Mouse (Mus musculus) heart, embryonic 15.5 days (tissue): Measurements from ENCODE around the gene Prim1. TPM values are rescaled to one million over a fixed set of nuclear protein-coding genes. Genes with fewer than 3 reads are reported as not detected.
A peak's percentile ranks its signal among the peaks of the same experiment; 100 is the strongest.

Experiments
- ATAC-seq: fragments of 200-750 bp; cut with Nextera tagmentation; replicated peaks from 2 replicates; pipeline ENCODE4 v1.8.0; 2017; ENCODE audit warnings: low read depth, moderate TSS enrichment; ENCODE audit not compliant: insufficient number of reproducible peaks, insufficient read depth, low FRiP score
- H3K27ac ChIP-seq: fragments of 300-500 bp; sonication (generic); 2 replicates; pipeline ENCODE4 v1.5.1; 2015; ENCODE audit warnings: mild to moderate bottlenecking, inconsistent platforms
- H3K27me3 ChIP-seq: fragments of 300-500 bp; sonication (generic); 2 replicates; pipeline ENCODE4 v1.6.1; 2015; ENCODE audit warnings: inconsistent platforms
- H3K36me3 ChIP-seq: fragments of 300-500 bp; sonication (generic); 2 replicates; pipeline ENCODE4 v1.6.1; 2015; ENCODE audit warnings: mild to moderate bottlenecking, inconsistent platforms
- H3K4me1 ChIP-seq: fragments of 300-500 bp; sonication (generic); replicated peaks from 2 replicates; pipeline ENCODE4 v1.6.1; 2015; ENCODE audit warnings: inconsistent platforms
- H3K4me2 ChIP-seq: fragments of 300-500 bp; sonication (generic); 2 replicates; pipeline ENCODE4 v1.6.1; 2015; ENCODE audit warnings: inconsistent platforms, mild to moderate bottlenecking, moderate library complexity
- H3K4me3 ChIP-seq: fragments of 300-500 bp; sonication (generic); 2 replicates; pipeline ENCODE4 v1.5.1; 2015; ENCODE audit warnings: mild to moderate bottlenecking, inconsistent platforms
- H3K9ac ChIP-seq: fragments of 300-500 bp; sonication (generic); 2 replicates; pipeline ENCODE4 v1.6.1; 2015; ENCODE audit warnings: mild to moderate bottlenecking, inconsistent platforms
- H3K9me3 ChIP-seq: fragments of 300-500 bp; sonication (generic); replicated peaks from 2 replicates; pipeline ENCODE4 v1.6.1; 2016; ENCODE audit warnings: inconsistent platforms
- WGBS: fragments of 180-500 bp; shearing (Covaris S2); methylation state at CpG from one replicate; pipeline ENCODE4 v1.1.7; 2015; ENCODE audit warnings: mixed read lengths; 5-methylcytosine and 5-hydroxymethylcytosine counted together
- polyA plus RNA-seq: library from polyadenylated mRNA; unstranded; fragments of >200 nt; fragmentation: Nextera tagmentation; extraction: Ambion mirVana; gene quantifications from 2 replicates; pipeline ENCODE4 v1.2.1, GENCODE M21; 2015

Gene Prim1
- polyA plus RNA-seq, 1 experiment from 2014 or later: 41.5 TPM

- WGBS: 67% methylated on average over 10 of the region's 10 CpGs
- H3K4me2 ChIP-seq: no peak overlapping the region
- H3K9ac ChIP-seq: no peak overlapping the region
- ATAC-seq: no peak
- H3K9me3 ChIP-seq: no peaks in the 10 kb centered on the region
- H3K36me3 ChIP-seq: no peaks in the 10 kb centered on the region
- no peaks in the 10 kb centered on the region for H3K4me1 ChIP-seq
- H3K27me3 ChIP-seq: no peaks in the 10 kb centered on the region
- no peak overlapping the region for H3K27ac ChIP-seq
- H3K4me3 ChIP-seq: no peak overlapping the region
Observed at GRCm38 (mm10) chr10:128004918-128005317, 10.1 kb upstream of the Prim1 start.

- Histone ChIP-seq H3K4me1 (no peaks in the 10 kb centered on the region), H3K9me3 (no peaks in the 10 kb centered on the region), H3K4me3 (no peak overlapping the region), H3K4me2 (no peak overlapping the region), H3K27me3 (no peaks in the 10 kb centered on the region), H3K9ac (no peak overlapping the region), H3K36me3 (no peaks in the 10 kb centered on the region), H3K27ac (no peak overlapping the region)
- ATAC-seq: no peak
- WGBS: 83% methylated on average over 8 of the region's 8 CpGs
Observed at GRCm38 (mm10) chr10:128005479-128005878, 9.5 kb upstream of the Prim1 start.

GRCm38 (mm10) chr10:128007446-128007845 lies 7.5 kb upstream of the Prim1 start, which contains the start of gene Hsd17b6:
Gene Hsd17b6, minus strand, starts transcription at chr10:128007611.
- ATAC-seq: no peak
- Histone ChIP-seq H3K9ac (no peak within 1 kb of the TSS), H3K27me3 (no peaks in the 10 kb centered on the region), H3K27ac (no peak within 1 kb of the TSS), H3K4me1 (no peaks in the 10 kb centered on the region), H3K4me3 (no peak within 1 kb of the TSS), H3K4me2 (no peak within 1 kb of the TSS), H3K36me3 (no peaks in the 10 kb centered on the region), H3K9me3 (no peaks in the 10 kb centered on the region)
- WGBS: 71% methylated on average over 1 of the region's 1 CpGs

- H3K27me3 ChIP-seq: no peaks in the 10 kb centered on the region
- H3K9ac ChIP-seq: no peak overlapping the region
- H3K9me3 ChIP-seq: no peaks in the 10 kb centered on the region
- H3K36me3 ChIP-seq: no peaks in the 10 kb centered on the region
- H3K27ac ChIP-seq: no peak overlapping the region
- 10% methylated on average over 4 of the region's 4 CpGs for WGBS
- no peak for ATAC-seq
- no peak overlapping the region for H3K4me3 ChIP-seq
- no peak overlapping the region for H3K4me2 ChIP-seq
- no peaks in the 10 kb centered on the region for H3K4me1 ChIP-seq
Observed at GRCm38 (mm10) chr10:128008207-128008889, 6.6 kb upstream of the Prim1 start.

- Histone ChIP-seq H3K4me3 (no peak overlapping the region), H3K36me3 (no peaks in the 10 kb centered on the region), H3K9me3 (no peaks in the 10 kb centered on the region), H3K4me2 (no peak overlapping the region), H3K4me1 (no peaks in the 10 kb centered on the region; the same call in 1 of the 2 replicates), H3K9ac (no peak overlapping the region), H3K27me3 (no peaks in the 10 kb centered on the region), H3K27ac (no peak overlapping the region)
- WGBS: 74% methylated on average over 5 of the region's 5 CpGs
- ATAC-seq: no peak
Observed at GRCm38 (mm10) chr10:128009735-128010134, 5.2 kb upstream of the Prim1 start.

GRCm38 (mm10) chr10:128022196-128022595 lies 7.2 kb downstream of the Prim1 start:
- H3K27me3 ChIP-seq: no peaks in the 10 kb centered on the region
- no peak overlapping the region for H3K27ac ChIP-seq
- no peak overlapping the region for H3K4me2 ChIP-seq
- H3K4me3 ChIP-seq: no peak overlapping the region
- H3K9ac ChIP-seq: no peak overlapping the region
- ATAC-seq: no peak
- WGBS: 95% methylated on average over 5 of the region's 5 CpGs
- no peaks in the 10 kb centered on the region for H3K4me1 ChIP-seq
- peaks cover 59% of the 10 kb centered on the region for H3K36me3 ChIP-seq
- no peaks in the 10 kb centered on the region for H3K9me3 ChIP-seq

GRCm38 (mm10) chr10:128023496-128023895 lies 8.5 kb downstream of the Prim1 start:
- Histone ChIP-seq H3K4me3 (no peak overlapping the region), H3K4me1 (no peaks in the 10 kb centered on the region), H3K27ac (no peak overlapping the region), H3K9ac (no peak overlapping the region), H3K4me2 (no peak overlapping the region), H3K36me3 (peaks cover 55% of the 10 kb centered on the region), H3K9me3 (no peaks in the 10 kb centered on the region), H3K27me3 (no peaks in the 10 kb centered on the region)
- no peak for ATAC-seq
- WGBS: 93% methylated on average over 10 of the region's 10 CpGs

GRCm38 (mm10) chr10:128029931-128030330 lies 15.0 kb downstream of the Prim1 start:
- no peak for ATAC-seq
- Histone ChIP-seq H3K9me3 (no peaks in the 10 kb centered on the region), H3K9ac (no peak overlapping the region), H3K4me2 (no peak overlapping the region), H3K27me3 (no peaks in the 10 kb centered on the region), H3K4me3 (no peak overlapping the region), H3K36me3 (peaks cover 36% of the 10 kb centered on the region), H3K27ac (no peak overlapping the region), H3K4me1 (peaks cover 5% of the 10 kb centered on the region)
- 88% methylated on average over 7 of the region's 7 CpGs for WGBS

- no peaks in the 10 kb centered on the region for H3K27me3 ChIP-seq
- 46% methylated on average over 2 of the region's 2 CpGs for WGBS
- H3K4me1 ChIP-seq: peaks cover 5% of the 10 kb centered on the region
- H3K36me3 ChIP-seq: peaks cover 28% of the 10 kb centered on the region
- H3K4me2 ChIP-seq: no peak overlapping the region
- H3K4me3 ChIP-seq: no peak overlapping the region
- no peak overlapping the region for H3K27ac ChIP-seq
- H3K9me3 ChIP-seq: no peaks in the 10 kb centered on the region
- H3K9ac ChIP-seq: no peak overlapping the region
- ATAC-seq: no peak
Observed at GRCm38 (mm10) chr10:128030860-128031259, 15.9 kb downstream of the Prim1 start.

- under 1% methylated on average over 10 of the region's 10 CpGs for WGBS
- peak overlapping the region; percentile 74 for H3K4me2 ChIP-seq
- peaks cover 49% of the 10 kb centered on the region for H3K4me1 ChIP-seq
- H3K27me3 ChIP-seq: no peaks in the 10 kb centered on the region
- H3K36me3 ChIP-seq: peaks cover 26% of the 10 kb centered on the region
- peak overlapping the region; percentile 74 for H3K4me3 ChIP-seq
- H3K9me3 ChIP-seq: no peaks in the 10 kb centered on the region
- peak overlapping the region; percentile 96 for H3K27ac ChIP-seq
- H3K9ac ChIP-seq: peak overlapping the region; percentile 96
- peak; percentile 45 for ATAC-seq
Observed at GRCm38 (mm10) chr10:128036746-128037425, 21.9 kb downstream of the Prim1 start.

- H3K9ac ChIP-seq: 0 out of 2 replicates have a peak overlapping the region, but pooled peaks have one; percentile 39
Observed at GRCm38 (mm10) chr10:128037921-128038320, 23.0 kb downstream of the Prim1 start.

More at GRCm38 (mm10) chr10:128037921-128038320, 23.0 kb downstream of the Prim1 start:
- Histone ChIP-seq H3K4me3 (peak overlapping the region; percentile 16), H3K36me3 (peaks cover 26% of the 10 kb centered on the region), H3K4me1 (peaks cover 59% of the 10 kb centered on the region), H3K9me3 (no peaks in the 10 kb centered on the region), H3K27me3 (no peaks in the 10 kb centered on the region), H3K4me2 (peak overlapping the region; percentile 74), H3K27ac (no peak overlapping the region)
- ATAC-seq: no peak
- WGBS: 69% methylated on average over 3 of the region's 3 CpGs
